Mouse (Mus musculus): Measurements from ENCODE around the gene Grm7.

Grm7 gene

DNA sequence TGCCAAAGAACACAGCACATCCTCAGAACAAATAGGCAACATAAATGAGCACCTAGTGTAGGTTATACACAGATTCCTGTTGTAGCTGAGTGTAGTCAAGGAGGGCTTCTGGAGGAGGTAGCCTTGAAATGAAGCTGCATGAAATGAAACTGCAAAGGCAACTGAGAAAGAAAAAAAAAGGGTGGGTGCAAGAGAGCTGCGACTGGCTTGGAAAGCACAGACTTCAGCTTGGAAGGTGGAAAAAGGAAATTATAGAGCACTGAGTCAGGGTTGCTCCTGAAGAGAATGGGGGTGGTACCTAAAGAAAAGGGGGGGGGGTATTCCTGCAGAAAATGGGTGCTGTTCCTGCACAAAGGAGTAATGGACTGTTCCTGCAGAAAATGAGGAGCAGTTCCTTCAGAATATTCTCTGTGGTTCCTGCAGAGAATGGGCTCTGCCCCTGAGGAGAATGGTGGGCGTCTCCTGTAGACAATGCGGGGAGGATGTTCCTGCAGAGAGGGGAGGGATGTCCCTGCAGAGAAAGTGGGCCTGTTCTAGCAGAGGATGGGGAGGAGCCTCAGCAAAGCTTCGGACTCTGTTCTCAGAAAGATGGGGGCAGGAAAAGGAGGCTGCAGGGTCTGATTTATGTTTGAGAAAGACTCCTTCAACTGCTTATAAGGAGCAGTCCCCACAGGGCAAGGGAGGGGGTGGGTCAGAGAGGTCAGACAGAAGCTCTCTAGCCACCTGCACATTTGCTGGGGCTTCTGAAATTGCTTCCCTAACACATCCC, 726.4 kb downstream of the Grm7 start:
- DNase-seq: no peak

DNA sequence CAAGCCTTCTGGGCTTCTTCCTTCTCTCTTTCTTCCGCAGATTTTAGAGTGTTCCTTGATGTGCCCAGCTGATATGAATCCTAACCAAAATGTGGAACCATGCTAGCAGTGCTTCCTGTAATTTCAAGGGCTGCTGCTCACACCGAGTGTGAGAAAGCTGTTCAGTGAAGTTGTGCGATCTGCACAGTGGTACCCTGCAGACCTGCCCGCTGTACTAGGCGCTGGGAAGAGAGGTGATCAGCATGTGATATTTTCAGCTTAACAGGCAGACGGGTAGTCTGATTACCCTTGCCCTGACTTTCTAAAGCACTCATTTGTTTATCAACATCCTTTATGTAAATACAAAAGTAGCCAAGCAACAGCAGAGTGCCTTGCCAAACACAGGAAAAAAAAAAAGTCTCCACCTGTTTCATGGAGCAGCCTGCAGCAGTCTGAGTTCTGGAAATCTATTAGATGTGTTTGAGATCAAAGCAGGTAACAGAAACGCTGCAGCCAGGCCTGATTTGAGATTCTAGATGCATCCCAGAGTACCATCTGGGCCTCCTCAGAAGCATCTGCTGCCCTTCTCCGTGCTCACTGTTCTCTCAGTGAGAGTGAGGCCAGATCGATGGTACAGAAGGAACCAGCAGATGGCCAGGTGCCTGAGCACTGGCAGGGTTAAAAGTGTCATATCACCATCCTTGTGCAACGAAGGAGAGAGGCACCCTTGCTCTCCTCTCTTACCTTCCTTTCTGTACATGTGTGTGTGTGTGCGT, 727.4 kb downstream of the Grm7 start:
- DNase-seq: no peak

DNA sequence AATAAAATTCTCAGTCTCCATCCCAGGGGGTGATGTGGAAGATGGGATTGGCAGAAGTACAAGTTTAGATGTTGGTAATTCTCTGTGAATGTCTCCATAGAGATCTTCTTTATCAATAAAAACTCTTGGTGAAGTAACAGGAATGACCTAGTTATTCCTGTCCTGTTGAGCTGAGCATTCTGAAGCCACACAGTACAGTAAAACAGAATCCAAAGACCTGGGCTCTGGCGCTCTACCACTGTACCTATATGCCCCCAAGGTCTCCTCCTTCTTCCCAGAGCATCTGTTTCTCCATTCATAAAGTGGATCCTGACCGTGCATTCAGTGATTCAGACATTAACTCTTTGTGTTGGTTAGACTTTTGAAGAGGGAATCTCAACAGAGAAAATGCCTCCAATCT, 735.3 kb downstream of the Grm7 start:
- no peak for DNase-seq

DNA sequence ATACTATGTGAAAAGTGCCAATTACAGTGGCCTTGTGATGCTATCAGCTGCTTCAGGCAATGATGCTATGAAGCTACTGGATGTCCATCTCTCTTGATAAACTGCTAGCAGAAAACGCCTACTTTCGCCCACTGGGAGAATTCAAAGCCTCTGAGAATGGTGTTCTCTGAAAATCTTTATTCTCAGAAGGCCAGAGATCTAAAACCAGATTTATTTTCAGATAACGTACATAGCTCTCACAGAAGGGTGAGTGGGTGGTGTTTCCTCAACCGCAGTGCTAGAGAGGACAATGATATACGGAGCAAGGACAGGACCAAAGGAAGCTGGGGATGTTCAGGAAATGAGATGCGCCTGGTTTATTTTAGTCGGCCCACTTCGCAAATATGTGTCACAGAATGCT, 763.4 kb downstream of the Grm7 start:
- no peak for DNase-seq

DNA sequence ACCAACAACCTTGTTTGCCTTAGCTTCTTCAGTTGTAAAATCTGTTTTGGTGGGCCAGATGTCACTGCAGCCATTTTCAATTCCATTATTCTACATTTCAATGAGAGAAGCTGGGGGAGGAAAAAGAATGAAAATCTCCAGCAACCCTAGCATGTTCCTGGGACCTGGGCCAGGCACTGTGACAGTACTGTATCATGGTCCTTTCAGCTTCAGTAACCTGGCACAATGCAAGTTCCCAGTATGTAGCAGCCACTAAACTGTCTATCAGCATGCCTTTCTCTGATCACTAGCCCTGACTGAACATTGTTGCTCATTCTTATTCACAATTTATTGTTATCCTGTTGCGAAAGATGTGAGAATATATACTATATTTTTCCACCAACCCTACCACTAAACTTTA, 779.4 kb downstream of the Grm7 start:
- no peak for DNase-seq

DNA sequence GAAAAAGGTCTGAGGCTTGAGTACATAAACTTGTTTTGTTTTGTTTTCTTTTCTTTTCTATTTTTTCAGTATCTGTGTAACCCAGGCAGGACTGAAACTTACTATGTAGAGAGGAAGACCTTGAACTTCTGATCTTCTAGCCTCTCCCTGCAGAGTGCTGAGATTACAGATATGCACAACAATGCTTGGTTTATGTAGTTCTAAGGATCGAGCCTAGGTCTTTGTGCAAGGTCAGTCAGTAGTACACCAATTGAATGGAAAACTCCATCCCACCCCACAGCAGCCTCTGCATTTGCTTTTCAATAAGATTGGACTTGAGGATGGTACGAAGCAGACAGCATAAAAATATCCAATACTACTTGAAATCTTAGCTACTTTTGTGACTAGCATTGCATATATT, 800.8 kb downstream of the Grm7 start:
- DNase-seq: no peak

DNA sequence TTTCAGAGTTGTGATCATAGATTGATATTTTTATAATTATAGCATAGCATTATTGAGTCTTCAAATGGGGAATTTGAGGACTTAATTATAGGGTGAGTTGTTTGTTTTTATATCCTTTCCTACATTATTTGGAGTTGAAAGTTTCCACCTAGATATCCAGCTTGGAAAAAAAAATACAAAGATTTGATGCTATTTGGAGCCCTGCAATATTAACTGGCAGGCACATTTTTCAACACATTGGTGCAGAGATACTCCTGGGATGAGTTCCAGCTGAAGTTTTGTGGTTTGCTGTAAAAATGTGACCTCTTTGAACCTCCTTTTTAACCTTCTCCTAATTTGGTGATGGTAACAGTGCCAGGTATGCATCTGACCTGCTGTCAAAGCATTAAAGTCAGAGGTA, 802.5 kb downstream of the Grm7 start:
- DNase-seq: no peak

DNA sequence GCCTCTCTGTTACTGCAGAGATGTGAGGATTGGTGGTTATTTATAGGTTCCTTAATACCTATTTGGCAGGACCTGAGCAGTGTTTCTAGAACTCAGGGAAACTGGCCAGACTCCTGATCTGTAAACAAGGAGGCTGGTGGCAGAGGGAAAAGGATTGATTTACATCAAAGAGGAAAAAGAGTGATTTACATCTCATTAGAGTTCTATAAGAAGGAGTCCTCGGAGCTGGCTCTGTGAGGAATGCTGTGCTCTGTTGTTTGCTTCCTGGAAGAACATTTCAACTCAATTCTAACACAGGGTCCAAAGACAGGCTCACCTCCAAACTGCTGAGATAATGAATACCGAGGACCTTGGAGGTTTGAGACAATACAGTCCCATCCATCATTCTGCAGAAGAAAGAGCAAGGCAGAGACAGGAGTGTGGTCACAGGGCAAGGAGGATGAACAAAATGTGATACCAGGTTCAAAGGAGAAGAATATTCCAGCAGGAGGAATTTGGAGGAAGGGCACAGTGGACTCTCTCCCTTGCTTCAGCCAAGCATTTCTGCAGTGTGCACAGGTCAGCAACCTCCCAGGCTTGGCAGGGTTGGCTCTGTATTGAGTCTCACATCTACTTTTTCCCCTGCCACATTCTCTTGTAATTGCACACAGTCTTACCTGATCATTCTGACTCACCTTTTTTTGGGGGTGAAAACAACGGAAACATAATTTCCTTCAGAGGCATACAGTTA, 803.8 kb downstream of the Grm7 start:
- no peak for DNase-seq

DNA sequence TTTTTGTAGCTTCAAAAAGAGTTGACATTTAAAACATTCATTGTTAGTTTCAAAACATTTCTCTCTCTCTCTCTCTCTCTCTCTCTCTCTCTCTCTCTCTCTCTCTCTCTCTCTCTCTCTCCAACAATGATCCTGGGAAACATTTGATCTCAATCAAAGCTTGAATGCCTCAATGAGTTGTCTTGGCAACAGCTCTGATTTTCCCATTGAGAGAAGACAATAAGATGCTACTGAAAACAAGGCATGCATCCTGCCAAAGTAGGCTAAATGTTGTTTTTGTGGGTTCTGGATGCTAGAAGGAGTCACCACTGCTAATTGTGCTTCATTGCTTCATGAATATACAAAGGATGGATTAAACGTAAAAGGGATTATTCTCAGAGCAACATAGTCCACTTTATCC, 836.5 kb downstream of the Grm7 start:
- no peak for DNase-seq

DNA sequence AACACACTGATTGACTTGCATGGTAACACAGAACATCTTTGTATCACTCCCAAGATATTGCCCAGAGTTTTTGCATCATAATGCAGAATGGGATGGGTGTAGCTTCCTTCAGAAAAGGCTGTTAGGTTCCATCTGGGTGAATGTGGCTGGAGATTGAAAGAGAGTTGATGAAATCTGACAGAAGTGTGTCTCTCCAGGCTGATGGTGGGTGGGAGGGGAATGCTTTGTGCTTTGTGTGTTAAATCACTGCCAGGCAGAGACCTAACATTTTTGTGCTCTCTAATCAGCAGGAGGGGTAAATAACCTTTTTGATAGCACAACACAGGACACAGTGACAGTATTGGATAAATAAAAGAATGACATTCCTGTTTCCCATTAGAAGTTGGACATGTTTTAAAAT, 840.7 kb downstream of the Grm7 start:
- DNase-seq: no peak

DNA sequence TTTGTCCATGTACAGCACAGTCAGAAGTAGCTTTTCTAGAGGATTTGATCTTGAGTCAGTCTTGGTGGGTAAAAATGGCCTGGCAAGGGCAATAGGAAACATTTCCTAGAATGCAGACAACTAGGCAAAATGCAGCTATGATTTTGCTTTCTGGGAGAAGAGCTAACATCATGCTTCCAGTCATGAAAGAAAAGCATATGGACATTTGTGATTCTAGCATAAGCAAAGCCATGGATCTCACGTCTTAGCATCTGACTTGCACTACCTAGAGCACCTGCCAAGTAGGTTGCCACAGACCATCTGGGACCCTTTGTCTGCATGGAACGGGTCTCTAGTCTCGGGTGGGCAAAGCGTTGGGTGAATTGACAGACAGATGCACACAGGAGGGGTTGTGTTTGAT, 842.2 kb downstream of the Grm7 start:
- DNase-seq: no peak

DNA sequence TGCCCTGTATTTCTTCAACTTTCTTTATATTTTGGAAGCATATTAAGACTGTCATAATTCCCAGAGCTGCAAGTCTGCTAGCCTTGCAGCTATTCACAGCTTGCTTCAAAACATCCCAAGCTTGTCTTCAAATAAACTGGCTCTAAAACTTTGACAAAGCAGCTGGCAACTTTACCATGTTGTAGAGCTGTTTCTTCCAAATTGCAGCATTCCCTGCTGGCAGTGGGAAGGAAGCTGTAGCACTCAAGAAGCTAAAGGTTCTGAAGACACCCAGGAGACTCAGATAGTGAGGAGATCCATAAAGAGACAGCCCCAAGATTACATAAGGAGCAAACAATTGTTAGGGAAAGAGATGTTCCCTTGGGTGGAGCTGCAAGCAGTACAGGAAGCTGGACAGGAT, 846.8 kb downstream of the Grm7 start:
- DNase-seq: no peak

DNA sequence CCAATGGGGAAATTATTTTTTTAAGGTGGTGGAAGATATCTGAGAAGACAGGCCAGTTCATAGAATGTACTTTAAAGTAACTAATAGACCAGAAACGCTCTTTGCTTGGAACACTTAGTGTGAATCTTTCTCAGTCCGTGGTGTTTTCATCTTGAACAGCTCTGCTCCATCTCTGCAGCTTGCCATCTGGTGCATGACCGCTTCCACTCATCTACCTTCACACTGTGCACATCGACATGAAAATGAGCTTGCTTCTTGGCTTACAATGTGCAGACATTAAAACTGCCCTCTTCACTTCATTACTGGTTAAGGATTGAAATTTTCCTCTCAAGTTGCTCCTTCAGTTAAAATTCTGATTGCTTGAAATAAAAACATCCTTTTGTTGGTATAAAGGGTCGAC, 854.2 kb downstream of the Grm7 start:
- DNase-seq: no peak

DNA sequence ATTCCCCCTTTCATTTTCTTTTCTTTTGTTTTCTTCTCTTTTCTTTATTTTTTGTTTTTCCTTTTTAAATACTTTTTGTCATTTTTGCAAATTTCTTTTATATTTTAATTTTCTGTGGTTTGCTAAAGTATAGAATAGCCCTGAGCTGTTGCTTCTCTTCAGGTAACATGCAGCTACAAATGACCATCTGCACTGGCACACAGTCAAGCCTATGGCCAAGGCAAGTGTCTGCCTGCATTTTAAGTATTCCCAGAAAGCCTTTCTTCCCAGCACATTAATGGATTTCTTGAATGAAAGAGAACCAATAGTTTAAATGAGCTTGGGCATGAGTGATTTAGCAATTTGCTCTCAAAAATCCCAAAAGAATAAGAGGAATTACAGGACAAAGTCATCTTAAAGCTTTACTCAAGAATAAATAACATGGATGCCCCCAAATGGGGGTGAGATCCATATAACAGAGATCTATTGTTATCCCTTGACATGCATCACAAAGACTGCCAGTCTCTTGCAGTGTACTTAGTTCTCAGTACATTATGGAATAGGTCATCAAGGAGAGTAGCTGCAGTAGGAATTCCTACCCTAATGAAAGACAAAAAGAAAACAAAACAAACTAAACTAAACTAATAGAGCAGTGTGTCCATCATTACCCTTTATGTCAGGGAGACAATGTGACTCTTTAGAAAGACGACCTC, 865.5 kb downstream of the Grm7 start:
- no peak for DNase-seq

DNA sequence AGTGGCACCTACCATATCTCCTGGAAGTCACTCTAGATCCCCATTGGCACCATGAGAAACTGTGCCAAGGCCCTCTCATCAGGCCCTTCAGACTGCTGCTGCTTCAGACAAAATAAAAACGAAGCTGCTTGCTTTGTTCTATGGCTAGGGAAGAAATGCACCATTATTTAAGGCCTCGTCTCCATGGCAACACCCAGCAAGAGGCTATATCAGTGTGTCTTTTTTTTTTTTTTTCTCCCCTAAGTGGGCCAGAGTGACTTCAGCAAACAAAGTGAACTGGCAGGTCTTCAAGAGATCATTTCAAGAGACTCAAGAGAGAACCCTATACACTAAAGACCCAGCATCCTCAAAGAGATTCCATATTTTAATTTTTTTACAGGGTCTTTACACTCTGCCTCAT, 867.0 kb downstream of the Grm7 start:
- no peak for DNase-seq

DNA sequence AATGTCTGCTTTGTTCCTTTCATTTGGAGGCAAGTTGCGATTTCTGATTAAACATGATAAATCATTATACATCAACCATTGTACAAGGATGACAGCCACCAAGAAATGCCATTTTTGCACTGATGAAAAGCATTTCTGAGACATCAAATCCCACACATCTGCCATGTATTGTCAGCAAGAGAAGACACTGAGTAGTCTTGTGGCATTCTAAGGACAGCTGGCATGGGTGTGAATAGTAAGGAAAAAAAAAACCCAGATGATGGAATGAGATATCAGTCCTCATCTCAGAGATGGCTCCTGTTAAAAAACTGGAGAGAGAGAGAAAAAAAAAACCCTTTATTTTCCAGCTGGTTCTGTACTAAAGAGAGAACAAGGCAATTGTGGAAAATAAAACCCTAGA, 875.8 kb downstream of the Grm7 start:
- DNase-seq: no peak

DNA sequence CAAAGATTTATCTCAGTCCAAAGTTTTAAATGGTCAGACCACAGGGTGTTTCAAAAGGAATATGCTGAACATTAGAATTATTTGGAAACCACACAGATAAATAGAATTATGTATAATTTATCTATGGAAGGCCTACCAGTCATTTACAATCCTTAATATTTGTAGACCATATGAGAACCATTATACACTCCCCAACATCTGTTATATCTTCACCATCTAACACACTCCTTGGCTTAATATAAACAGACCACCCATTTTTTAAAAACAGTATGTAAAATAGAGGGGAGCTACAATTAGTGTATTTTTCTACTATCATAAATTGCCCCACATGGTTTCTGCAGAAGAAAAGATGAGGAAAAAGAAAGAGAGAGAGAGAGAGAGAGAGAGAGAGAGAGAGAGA, 876.7 kb downstream of the Grm7 start:
- no peak for DNase-seq

DNA sequence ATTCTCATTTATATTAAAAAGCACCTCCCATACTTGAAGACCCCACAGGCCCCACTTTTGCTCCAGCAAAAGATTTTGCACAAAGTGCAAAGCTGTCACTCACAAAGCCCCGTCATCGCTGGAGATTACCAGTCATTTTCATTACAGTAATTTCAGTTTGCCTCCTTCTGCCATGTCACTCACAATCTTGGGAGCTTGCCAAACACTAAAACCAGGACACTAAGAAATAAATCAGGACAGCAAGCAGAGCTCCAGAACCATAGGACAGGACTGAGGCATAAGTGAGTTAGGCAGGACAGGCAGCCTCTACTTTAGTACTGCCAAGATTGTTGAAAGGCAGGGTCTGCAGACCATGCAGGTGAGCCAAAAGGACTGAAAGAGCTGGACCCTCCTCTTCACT, 884.6 kb downstream of the Grm7 start:
- no peak for DNase-seq

DNA sequence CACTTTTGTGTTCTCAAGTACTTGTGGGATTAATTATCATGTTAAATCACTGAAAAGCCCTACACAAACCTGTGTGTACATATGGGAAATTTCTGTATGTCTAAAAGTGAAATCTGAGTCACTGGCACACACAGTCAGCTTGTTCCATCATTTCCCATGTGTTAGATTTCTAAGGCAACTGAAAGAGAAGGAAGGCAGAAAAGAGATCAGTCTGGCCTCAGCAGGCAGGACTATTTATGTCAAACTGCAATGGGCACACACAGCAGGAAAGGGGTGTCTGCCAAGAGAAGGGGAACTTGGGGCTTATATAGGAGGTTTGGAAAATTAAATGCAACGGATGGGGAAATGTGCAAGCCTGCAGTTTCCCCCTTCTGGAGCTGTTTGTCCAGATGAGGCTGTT, 913.2 kb downstream of the Grm7 start:
- DNase-seq: no peak

DNA sequence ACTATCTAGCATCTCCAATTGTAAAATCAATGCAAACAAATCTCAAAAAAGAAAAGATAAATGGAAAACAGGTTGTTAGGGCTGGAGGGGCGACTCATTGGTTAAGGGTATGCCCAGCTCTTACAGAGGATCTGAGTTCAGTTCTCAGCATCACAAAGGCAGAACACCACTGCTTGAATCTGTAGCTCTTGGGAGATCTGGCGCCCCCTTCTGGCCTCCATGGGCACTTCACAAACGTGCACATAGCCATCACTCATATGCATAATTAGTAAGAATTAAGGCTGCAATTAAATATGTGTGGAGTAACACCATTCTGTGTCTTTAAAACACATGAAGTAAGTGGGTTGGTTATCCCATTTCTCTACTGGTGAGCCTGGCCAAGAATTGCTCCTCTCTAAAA, 914.1 kb downstream of the Grm7 start:
- DNase-seq: no peak

DNA sequence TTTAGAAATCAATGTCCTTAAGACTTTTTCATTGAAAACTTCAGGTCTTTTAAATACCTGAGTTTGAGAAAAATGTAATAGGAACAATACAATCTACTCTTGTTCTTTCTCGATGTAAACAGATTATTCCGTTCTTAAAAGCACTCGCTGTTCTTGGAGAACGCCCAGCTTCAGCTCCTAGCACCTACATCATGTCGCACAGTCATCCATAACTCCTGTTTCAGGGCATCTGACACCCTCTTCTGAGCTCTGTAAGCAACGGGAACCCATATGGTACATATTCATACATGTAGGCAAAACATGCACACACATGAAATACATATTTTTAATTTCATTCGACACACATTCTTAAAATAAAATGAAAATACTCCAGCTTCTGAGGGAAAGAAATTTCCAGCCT, 916.0 kb downstream of the Grm7 start:
- DNase-seq: no peak

DNA sequence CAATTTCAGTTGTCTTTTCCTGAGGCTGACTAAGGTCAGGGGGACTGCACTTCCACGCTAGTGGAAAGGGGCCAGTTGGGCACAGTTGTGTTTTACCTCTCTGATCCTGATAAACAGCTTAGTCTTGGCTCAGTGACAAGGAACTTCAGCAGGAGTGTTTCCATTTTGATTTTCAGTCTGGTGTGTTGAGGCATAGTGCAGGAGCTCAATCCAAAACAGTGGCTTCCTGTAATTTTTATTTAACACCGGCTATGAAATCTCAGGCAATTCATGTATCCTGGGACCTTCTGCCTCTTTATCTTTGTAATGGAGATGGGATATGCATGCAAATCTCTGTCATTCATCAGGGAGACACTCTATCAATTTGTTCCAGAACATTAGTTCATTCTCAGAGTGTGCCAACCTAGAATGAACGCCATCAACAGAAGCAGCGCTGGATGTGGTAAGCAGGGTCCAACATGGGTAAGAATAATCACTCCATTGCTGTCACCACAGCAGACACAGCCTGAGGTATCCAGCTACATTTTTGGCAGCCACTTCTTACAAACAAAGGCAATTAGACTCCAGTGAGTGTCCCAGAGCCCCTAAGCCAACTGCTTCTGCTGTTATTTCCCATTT, 926.2 kb downstream of the Grm7 start:
- peak; percentile 10 for DNase-seq

DNA sequence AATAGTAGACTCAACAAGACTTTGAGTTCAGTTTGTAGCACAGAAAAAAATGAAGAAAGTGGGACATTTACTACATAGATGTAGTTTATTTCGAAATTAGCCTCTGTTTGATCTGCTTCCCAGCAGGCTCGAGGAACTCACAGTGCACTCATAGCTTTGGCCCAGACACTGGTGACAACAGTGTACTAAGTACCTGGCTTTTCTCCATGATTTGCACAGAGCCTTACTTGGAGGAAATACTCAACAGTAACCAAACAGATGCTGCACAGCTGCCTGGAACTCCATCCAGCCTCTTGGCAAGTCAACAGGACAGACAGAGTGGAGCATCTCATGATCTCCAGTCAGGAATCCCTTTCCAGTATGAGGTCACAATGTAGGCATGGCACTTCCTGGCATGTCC, 939.5 kb downstream of the Grm7 start:
- DNase-seq: peak; percentile 68
